Mouse (Mus musculus): ENCODE measurements around the gene Tas2r144.

DNA sequence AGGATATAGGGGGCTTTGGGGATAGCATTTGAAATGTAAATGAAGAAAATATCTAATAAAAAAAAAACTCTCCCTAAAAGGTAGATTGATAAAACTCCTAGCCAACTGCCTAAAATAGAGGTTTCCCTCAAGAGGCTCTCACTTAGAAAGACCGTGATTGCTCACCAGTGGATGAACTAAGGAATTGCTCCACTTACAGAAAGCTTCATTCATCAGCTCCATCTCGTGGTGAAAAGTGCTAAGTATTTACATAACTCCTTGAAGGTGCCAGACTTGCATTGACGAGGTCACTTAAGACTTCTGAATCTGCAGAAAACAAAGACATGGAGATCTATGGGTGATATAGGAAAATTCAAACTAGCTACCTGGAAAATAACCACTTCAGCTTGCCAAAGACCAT, 17.4 kb upstream of the Tas2r144 start:
- no peak for TF ChIP-seq TAL1 (conservative IDR thresholded peaks at IDR 0.05; ENCODE audit: low read depth, low read length)
- TF ChIP-seq CTCF (IDR thresholded peaks at IDR 0.05; ENCODE audit: low read depth, low read length): no peak
- TF ChIP-seq GATA1 (IDR thresholded peaks at IDR 0.05; ENCODE audit: borderline replicate concordance, low read length): no peak

Measured in G1E (cell line).